Mouse (Mus musculus): ENCODE measurements around the gene Mtmr11. TPM values are rescaled to one million over a fixed set of nuclear protein-coding genes. Genes with fewer than 3 reads are reported as not detected.
A peak's percentile ranks its signal among the peaks of the same experiment; 100 is the strongest.

Mtmr11 gene
- 10.5 and 12.8 TPM in 2 replicates for polyA plus RNA-seq (2014; fragmentation: Nextera tagmentation; extraction: Ambion mirVana)

DNA sequence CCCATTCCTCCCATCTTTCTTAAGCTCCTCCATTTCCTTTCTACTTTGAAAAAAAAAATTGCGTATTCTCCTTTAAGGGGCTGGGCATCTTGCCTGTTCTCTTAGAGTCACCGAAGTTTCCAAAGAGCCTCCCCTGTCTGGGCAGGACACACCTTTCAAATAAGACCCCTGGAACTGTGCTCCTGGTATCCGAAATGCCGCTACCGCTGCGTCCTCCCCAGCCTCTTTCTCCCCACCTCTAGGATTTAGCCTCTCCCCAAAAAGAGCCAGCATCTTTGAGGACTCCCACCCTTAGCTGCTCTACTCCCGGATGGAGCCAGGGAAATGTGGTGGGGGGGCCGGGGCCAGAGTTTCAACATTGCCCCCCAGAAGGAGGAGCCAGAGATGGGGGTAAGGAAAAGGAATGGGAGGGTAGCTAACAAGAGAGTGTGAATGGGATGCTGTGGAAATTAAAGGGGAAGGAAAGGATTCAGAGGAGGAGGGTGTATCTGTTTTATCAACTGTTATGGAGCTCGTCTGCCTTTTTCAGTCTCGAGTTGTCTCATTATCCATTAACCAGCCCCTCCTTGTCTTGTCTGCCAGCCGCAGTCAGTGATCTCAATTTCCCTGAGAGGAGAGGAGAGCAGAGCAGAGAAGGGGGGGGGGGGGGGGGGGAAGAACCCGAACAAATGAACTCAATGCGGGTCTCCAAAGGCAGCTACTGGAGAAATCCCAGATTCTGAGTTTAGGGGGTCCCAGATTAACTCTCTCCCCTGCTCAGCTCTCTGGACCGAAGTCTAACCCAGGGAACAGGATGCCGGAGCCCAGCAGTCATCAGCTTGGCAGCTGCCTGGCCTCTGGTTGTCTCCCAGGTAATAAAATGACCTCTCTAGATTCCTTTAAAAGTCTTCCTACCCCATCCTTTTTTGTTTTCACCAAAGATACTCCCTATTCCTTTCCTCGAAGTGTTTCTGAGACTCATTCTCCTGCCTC lies at the start of gene Mtmr11:
TSS of gene Mtmr11 (plus strand) at position 136 of the 972 bp plus-strand sequence.
- DNase-seq (ENCODE audit: low spot score, missing footprints) (peak; percentile 89), ATAC-seq (ENCODE audit: low FRiP score) (0 out of 2 replicates have a peak, but pooled peaks have one; percentile 14)
- no peak within 1 kb of the TSS for H3K27ac ChIP-seq (ENCODE audit: low read depth, low read length)
- peak within 1 kb of the TSS; percentile 59 for H3K9ac ChIP-seq (ENCODE audit: low read length)
- H3K4me2 ChIP-seq, result peak within 1 kb of the TSS; percentile 63
- 8% methylated on average over 16 of the region's 16 CpGs for WGBS
- H3K4me1 ChIP-seq (ENCODE audit: control insufficient read depth, insufficient read depth, low read length), result peaks cover 20% of the 10 kb centered on the region
- no peaks in the 10 kb centered on the region for H3K9me3 ChIP-seq (ENCODE audit: control insufficient read depth, low read length)
- H3K27me3 ChIP-seq (ENCODE audit: control insufficient read depth, insufficient read depth, low read length), result no peaks in the 10 kb centered on the region
- H3K4me3 ChIP-seq (ENCODE audit: low read depth, low read length), result peak within 1 kb of the TSS; percentile 33
- H3K36me3 ChIP-seq (ENCODE audit: control insufficient read depth, insufficient read depth, low read length), result no peaks in the 10 kb centered on the region

DNA sequence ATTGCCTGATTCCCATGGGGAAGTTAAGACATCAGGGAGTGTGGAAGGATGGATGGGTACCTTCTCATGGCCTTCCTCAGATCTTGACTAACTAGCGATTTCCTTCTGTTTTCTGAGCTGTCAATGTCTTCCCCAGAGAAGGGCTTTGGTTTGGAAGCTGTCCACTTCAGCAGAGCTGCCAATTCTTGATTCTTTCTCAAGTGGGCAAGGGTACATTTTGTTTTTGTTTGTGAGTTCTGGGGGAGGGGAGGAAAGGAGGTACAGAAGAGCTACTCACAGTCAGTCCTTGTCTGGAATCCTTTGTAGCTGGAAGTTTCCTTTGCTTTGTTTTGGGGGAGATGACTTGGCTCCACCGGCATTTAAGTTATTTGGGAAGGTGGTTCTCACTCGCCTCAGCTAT lies 48.6 kb upstream of the Mtmr11 start:
- Histone ChIP-seq H3K27me3 (ENCODE audit: control insufficient read depth, insufficient read depth, low read length) (no peaks in the 10 kb centered on the region), H3K4me1 (ENCODE audit: control insufficient read depth, insufficient read depth, low read length) (no peaks in the 10 kb centered on the region), H3K9ac (ENCODE audit: low read length) (no peak overlapping the region), H3K4me2 (no peak overlapping the region), H3K36me3 (ENCODE audit: control insufficient read depth, insufficient read depth, low read length) (no peaks in the 10 kb centered on the region), H3K4me3 (ENCODE audit: low read depth, low read length) (no peak overlapping the region), H3K9me3 (ENCODE audit: control insufficient read depth, low read length) (no peaks in the 10 kb centered on the region), H3K27ac (ENCODE audit: low read depth, low read length) (no peak overlapping the region)
- no peak for DNase-seq (ENCODE audit: low spot score, missing footprints)
- ATAC-seq (ENCODE audit: low FRiP score), result no peak
- WGBS, result 66% methylated on average over 3 of the region's 3 CpGs

DNA sequence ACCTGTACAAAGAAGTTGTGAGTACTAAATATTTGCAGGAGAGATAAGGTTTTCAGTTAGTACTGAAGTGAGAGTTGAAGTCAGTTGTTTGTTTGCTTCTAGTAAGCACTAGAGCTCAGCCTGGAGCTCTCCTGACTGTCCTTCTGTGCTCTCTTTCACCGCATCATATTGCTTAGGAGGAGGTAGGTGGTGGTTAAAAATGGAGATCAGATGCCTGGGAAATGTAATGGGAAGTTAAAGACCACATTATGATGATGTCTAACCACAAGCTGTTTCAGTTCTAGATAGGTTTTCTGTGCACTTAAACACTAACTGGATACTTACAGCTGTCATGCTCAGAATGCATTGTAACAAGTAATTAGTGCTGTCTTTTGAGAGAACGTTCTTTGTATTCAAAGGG lies 43.7 kb upstream of the Mtmr11 start:
- no peak overlapping the region for H3K4me2 ChIP-seq
- no peak for DNase-seq (ENCODE audit: low spot score, missing footprints)
- no peaks in the 10 kb centered on the region for H3K9me3 ChIP-seq (ENCODE audit: control insufficient read depth, low read length)
- H3K4me3 ChIP-seq (ENCODE audit: low read depth, low read length), result no peak overlapping the region
- no peaks in the 10 kb centered on the region for H3K27me3 ChIP-seq (ENCODE audit: control insufficient read depth, insufficient read depth, low read length)
- no peak for ATAC-seq (ENCODE audit: low FRiP score)
- no peak overlapping the region for H3K9ac ChIP-seq (ENCODE audit: low read length)
- WGBS, result 78% methylated on average over 2 of the region's 2 CpGs
- H3K36me3 ChIP-seq (ENCODE audit: control insufficient read depth, insufficient read depth, low read length), result no peaks in the 10 kb centered on the region
- H3K4me1 ChIP-seq (ENCODE audit: control insufficient read depth, insufficient read depth, low read length), result no peaks in the 10 kb centered on the region
- no peak overlapping the region for H3K27ac ChIP-seq (ENCODE audit: low read depth, low read length)

DNA sequence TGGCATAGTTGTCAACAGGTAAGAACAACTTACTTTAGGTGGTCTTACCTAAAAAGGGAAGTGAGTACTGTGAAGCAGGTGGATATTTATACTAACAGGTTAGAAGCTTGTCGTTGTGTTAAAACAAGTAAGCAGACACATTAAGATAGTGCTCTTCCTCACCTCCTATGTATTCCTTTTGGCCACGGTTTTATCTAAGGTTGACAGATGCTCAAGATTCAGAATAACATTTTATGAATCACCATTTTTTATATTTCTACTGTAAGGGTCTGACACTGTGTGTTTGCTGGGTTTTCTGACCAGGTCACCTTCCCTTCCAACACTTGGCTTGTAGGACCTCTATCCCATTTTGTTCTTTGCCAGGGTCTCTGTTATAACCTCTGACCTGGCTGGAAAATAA lies 43.1 kb upstream of the Mtmr11 start:
- no peak for ATAC-seq (ENCODE audit: low FRiP score)
- Histone ChIP-seq H3K27me3 (ENCODE audit: control insufficient read depth, insufficient read depth, low read length) (no peaks in the 10 kb centered on the region), H3K9me3 (ENCODE audit: control insufficient read depth, low read length) (no peaks in the 10 kb centered on the region), H3K4me2 (no peak overlapping the region), H3K4me1 (ENCODE audit: control insufficient read depth, insufficient read depth, low read length) (no peaks in the 10 kb centered on the region), H3K4me3 (ENCODE audit: low read depth, low read length) (no peak overlapping the region), H3K9ac (ENCODE audit: low read length) (no peak overlapping the region), H3K27ac (ENCODE audit: low read depth, low read length) (no peak overlapping the region), H3K36me3 (ENCODE audit: control insufficient read depth, insufficient read depth, low read length) (no peaks in the 10 kb centered on the region)
- no peak for DNase-seq (ENCODE audit: low spot score, missing footprints)
- WGBS, result 89% methylated on average over 2 of the region's 2 CpGs

DNA sequence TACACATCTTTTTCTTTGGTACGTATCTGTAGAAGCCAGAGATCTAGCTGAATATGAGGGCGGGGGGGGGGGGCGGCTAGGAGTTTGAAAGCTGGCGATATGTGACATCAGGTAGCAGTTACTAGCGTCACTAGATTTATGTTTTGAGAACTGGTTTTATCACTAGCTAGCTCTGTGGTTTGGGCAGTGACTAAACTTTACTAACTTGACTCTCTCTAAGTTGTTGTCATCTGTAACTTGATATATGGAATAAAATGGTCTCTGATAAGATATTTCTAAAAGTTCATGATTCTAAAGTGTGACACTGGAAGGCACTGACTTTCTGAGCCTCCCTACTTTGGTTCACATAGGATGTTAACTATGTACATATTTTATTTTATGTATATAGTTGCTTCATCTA lies 37.6 kb upstream of the Mtmr11 start:
- no peak overlapping the region for H3K4me2 ChIP-seq
- ATAC-seq (ENCODE audit: low FRiP score) (no peak), DNase-seq (ENCODE audit: low spot score, missing footprints) (no peak)
- H3K9me3 ChIP-seq (ENCODE audit: control insufficient read depth, low read length), result no peaks in the 10 kb centered on the region
- no peak overlapping the region for H3K4me3 ChIP-seq (ENCODE audit: low read depth, low read length)
- 86% methylated on average over 5 of the region's 5 CpGs for WGBS
- no peaks in the 10 kb centered on the region for H3K4me1 ChIP-seq (ENCODE audit: control insufficient read depth, insufficient read depth, low read length)
- no peaks in the 10 kb centered on the region for H3K36me3 ChIP-seq (ENCODE audit: control insufficient read depth, insufficient read depth, low read length)
- no peak overlapping the region for H3K9ac ChIP-seq (ENCODE audit: low read length)
- no peaks in the 10 kb centered on the region for H3K27me3 ChIP-seq (ENCODE audit: control insufficient read depth, insufficient read depth, low read length)
- H3K27ac ChIP-seq (ENCODE audit: low read depth, low read length), result no peak overlapping the region

- DNase-seq (ENCODE audit: low spot score, missing footprints), result no peak
- H3K9me3 ChIP-seq (ENCODE audit: control insufficient read depth, low read length), result no peaks in the 10 kb centered on the region
- H3K9ac ChIP-seq (ENCODE audit: low read length), result no peak overlapping the region
- H3K4me3 ChIP-seq (ENCODE audit: low read depth, low read length), result no peak overlapping the region
- no peak for ATAC-seq (ENCODE audit: low FRiP score)
- H3K27ac ChIP-seq (ENCODE audit: low read depth, low read length), result no peak overlapping the region
- H3K4me1 ChIP-seq (ENCODE audit: control insufficient read depth, insufficient read depth, low read length), result no peaks in the 10 kb centered on the region
- no peak overlapping the region for H3K4me2 ChIP-seq
- H3K27me3 ChIP-seq (ENCODE audit: control insufficient read depth, insufficient read depth, low read length), result no peaks in the 10 kb centered on the region
- no peaks in the 10 kb centered on the region for H3K36me3 ChIP-seq (ENCODE audit: control insufficient read depth, insufficient read depth, low read length)
Measured at GRCm38 (mm10) chr3:96128128-96128527, 33.7 kb upstream of the Mtmr11 start.

GRCm38 (mm10) chr3:96132478-96132877 lies 29.3 kb upstream of the Mtmr11 start:
- no peak for ATAC-seq (ENCODE audit: low FRiP score)
- H3K4me3 ChIP-seq (ENCODE audit: low read depth, low read length), result no peak overlapping the region
- H3K4me2 ChIP-seq, result no peak overlapping the region
- WGBS, result 89% methylated on average over 3 of the region's 3 CpGs
- H3K36me3 ChIP-seq (ENCODE audit: control insufficient read depth, insufficient read depth, low read length), result peaks cover 3% of the 10 kb centered on the region; the same call in 1 of the 2 replicates
- H3K27me3 ChIP-seq (ENCODE audit: control insufficient read depth, insufficient read depth, low read length), result no peaks in the 10 kb centered on the region
- H3K27ac ChIP-seq (ENCODE audit: low read depth, low read length), result no peak overlapping the region
- no peaks in the 10 kb centered on the region for H3K9me3 ChIP-seq (ENCODE audit: control insufficient read depth, low read length)
- H3K9ac ChIP-seq (ENCODE audit: low read length), result no peak overlapping the region
- no peaks in the 10 kb centered on the region for H3K4me1 ChIP-seq (ENCODE audit: control insufficient read depth, insufficient read depth, low read length)
- no peak for DNase-seq (ENCODE audit: low spot score, missing footprints)

GRCm38 (mm10) chr3:96133327-96133905 lies 28.4 kb upstream of the Mtmr11 start:
- Histone ChIP-seq H3K4me3 (ENCODE audit: low read depth, low read length) (no peak overlapping the region), H3K9me3 (ENCODE audit: control insufficient read depth, low read length) (no peaks in the 10 kb centered on the region), H3K36me3 (ENCODE audit: control insufficient read depth, insufficient read depth, low read length) (peaks cover 3% of the 10 kb centered on the region; the same call in 1 of the 2 replicates), H3K4me2 (no peak overlapping the region), H3K9ac (ENCODE audit: low read length) (no peak overlapping the region), H3K27me3 (ENCODE audit: control insufficient read depth, insufficient read depth, low read length) (no peaks in the 10 kb centered on the region), H3K27ac (ENCODE audit: low read depth, low read length) (no peak overlapping the region), H3K4me1 (ENCODE audit: control insufficient read depth, insufficient read depth, low read length) (no peaks in the 10 kb centered on the region)
- ATAC-seq (ENCODE audit: low FRiP score) (no peak), DNase-seq (ENCODE audit: low spot score, missing footprints) (no peak)
- WGBS, result 72% methylated on average over 11 of the region's 11 CpGs

GRCm38 (mm10) chr3:96135011-96135410 lies 26.8 kb upstream of the Mtmr11 start:
- DNase-seq (ENCODE audit: low spot score, missing footprints) (no peak), ATAC-seq (ENCODE audit: low FRiP score) (no peak)
- Histone ChIP-seq H3K27ac (ENCODE audit: low read depth, low read length) (no peak overlapping the region), H3K9ac (ENCODE audit: low read length) (no peak overlapping the region), H3K9me3 (ENCODE audit: control insufficient read depth, low read length) (no peaks in the 10 kb centered on the region), H3K4me3 (ENCODE audit: low read depth, low read length) (no peak overlapping the region), H3K27me3 (ENCODE audit: control insufficient read depth, insufficient read depth, low read length) (no peaks in the 10 kb centered on the region), H3K4me1 (ENCODE audit: control insufficient read depth, insufficient read depth, low read length) (0 out of 2 replicates have a peak, but pooled peaks cover 2% of the 10 kb centered on the region), H3K4me2 (no peak overlapping the region), H3K36me3 (ENCODE audit: control insufficient read depth, insufficient read depth, low read length) (peaks cover 3% of the 10 kb centered on the region; the same call in 1 of the 2 replicates)
- WGBS, result 88% methylated on average over 3 of the region's 3 CpGs

Measured in midbrain, embryonic 11.5 days (tissue).